Comparison of ENCODE assay signal across 8 mouse cellular contexts in genomic region chr12:5119726-5120125, GRCm38 (mm10).
A peak's percentile ranks its signal among the peaks of the same experiment; 100 is the strongest.
DNase-seq lines count a peak whose midpoint lies in the region; ATAC-seq and TF ChIP-seq lines count a peak whose summit lies in the region.

No protein-coding gene starts in this region.

- H3K27ac ChIP-seq in cortical plate, adult 2 months (ENCODE audit: insufficient read depth, low read length) = peak overlapping the region; percentile 32
- no peak overlapping the region; the same call in 1 of the 2 replicates for H3K27ac ChIP-seq in hindbrain, embryonic 16.5 days (ENCODE audit: low read depth, low read length)

- peak; percentile 95 for DNase-seq in ZHBTc4 (ENCODE audit: low read depth, low spot score)
- peak; percentile 96 to 97 for DNase-seq in gastrocnemius, adult 8-10 months (ENCODE audit: low spot score in 2 of 2)
- DNase-seq in layer of hippocampus, postnatal 36 days = peak; percentile 89 to 90
- DNase-seq in lung, postnatal 10 days = peak; percentile 94
- DNase-seq in retina, postnatal 1 day = peak; percentile 97
- peak; percentile 84 to 92 for DNase-seq in urinary bladder, adult 18-20 months (ENCODE audit: low spot score in 2 of 2)

- peak overlapping the region; percentile 51 for H3K4me2 ChIP-seq in hindbrain, embryonic 16.5 days (ENCODE audit: low read length)

- peak; percentile 38; the same call in 1 of the 2 replicates for TF ChIP-seq POLR2A in cortical plate, adult 2 months (IDR thresholded peaks at IDR 0.05; ENCODE audit: extremely low read depth, insufficient read depth, low read length)

- peaks cover 11% of the 10 kb centered on the region for H3K4me1 ChIP-seq in cortical plate, adult 2 months (ENCODE audit: control insufficient read depth, insufficient read depth, low read length)
- peaks cover 9% of the 10 kb centered on the region; the same call in 1 of the 2 replicates for H3K4me1 ChIP-seq in hindbrain, embryonic 16.5 days (ENCODE audit: control insufficient read depth, insufficient read depth, low read depth, low read length)

- no peaks in the 10 kb centered on the region for H3K9me3 ChIP-seq in hindbrain, embryonic 16.5 days (ENCODE audit: control insufficient read depth, low read length)

- 10% methylated on average over 15 of the region's 15 CpGs for WGBS in hindbrain, embryonic 16.5 days

- no peak overlapping the region for H3K9ac ChIP-seq in hindbrain, embryonic 16.5 days (ENCODE audit: low read depth, low read length)

- no peaks in the 10 kb centered on the region for H3K36me3 ChIP-seq in hindbrain, embryonic 16.5 days (ENCODE audit: control insufficient read depth, insufficient read depth, low read length)

- no peaks in the 10 kb centered on the region for H3K27me3 ChIP-seq in hindbrain, embryonic 16.5 days (replicated peaks; ENCODE audit: control insufficient read depth, insufficient read depth, low read length)

- peak; percentile 92 for ATAC-seq in hindbrain, embryonic 16.5 days

- H3K4me3 ChIP-seq in cortical plate, adult 2 months (ENCODE audit: insufficient read depth, low read length) = peak overlapping the region; percentile 21
- peak overlapping the region; percentile 11 for H3K4me3 ChIP-seq in hindbrain, embryonic 16.5 days (ENCODE audit: low read length)

- no peak for TF ChIP-seq CTCF in cortical plate, adult 2 months (IDR thresholded peaks at IDR 0.05; ENCODE audit: extremely low read depth, insufficient read depth, low read length)
